Mouse (Mus musculus): Measurements from ENCODE around the gene Gm6377. TPM values are rescaled to one million over a fixed set of nuclear protein-coding genes. Genes with fewer than 3 reads are reported as not detected.

Gm6377 gene
- polyA plus RNA-seq, 1 experiment from 2014 or later, result not detected

GRCm38 (mm10) chrX:109228720-109229119 lies 32.2 kb downstream of the Gm6377 start:
- Histone ChIP-seq H3K4me2 (no peak overlapping the region), H3K9me3 (no peaks in the 10 kb centered on the region), H3K4me3 (no peak overlapping the region), H3K36me3 (no peaks in the 10 kb centered on the region), H3K27me3 (no peaks in the 10 kb centered on the region), H3K27ac (no peak overlapping the region), H3K4me1 (no peaks in the 10 kb centered on the region), H3K9ac (no peak overlapping the region)
- WGBS, result 87% methylated on average over 1 of the region's 1 CpGs
- no peak for ATAC-seq (ENCODE audit: borderline replicate concordance, extremely low read depth, low FRiP score, low TSS enrichment)

GRCm38 (mm10) chrX:109235383-109236036 lies 39.0 kb downstream of the Gm6377 start:
- no peaks in the 10 kb centered on the region for H3K27me3 ChIP-seq
- no peaks in the 10 kb centered on the region for H3K36me3 ChIP-seq
- no peak overlapping the region for H3K4me2 ChIP-seq
- H3K27ac ChIP-seq, result no peak overlapping the region
- no peak overlapping the region for H3K4me3 ChIP-seq
- H3K4me1 ChIP-seq, result no peaks in the 10 kb centered on the region
- 88% methylated on average over 3 of the region's 3 CpGs for WGBS
- no peak overlapping the region for H3K9ac ChIP-seq
- H3K9me3 ChIP-seq, result no peaks in the 10 kb centered on the region
- no peak for ATAC-seq (ENCODE audit: borderline replicate concordance, extremely low read depth, low FRiP score, low TSS enrichment)

GRCm38 (mm10) chrX:109238163-109238562 lies 41.6 kb downstream of the Gm6377 start:
- H3K4me1 ChIP-seq, result no peaks in the 10 kb centered on the region
- H3K4me3 ChIP-seq, result no peak overlapping the region
- H3K27ac ChIP-seq, result no peak overlapping the region
- ATAC-seq (ENCODE audit: borderline replicate concordance, extremely low read depth, low FRiP score, low TSS enrichment), result no peak
- no peak overlapping the region for H3K9ac ChIP-seq
- H3K4me2 ChIP-seq, result no peak overlapping the region
- H3K36me3 ChIP-seq, result no peaks in the 10 kb centered on the region
- H3K9me3 ChIP-seq, result no peaks in the 10 kb centered on the region
- no peaks in the 10 kb centered on the region for H3K27me3 ChIP-seq

Other genes with a start within 250 kb of the Gm6377 start
- 27.6 and 30.7 TPM in 2 replicates for gene Hmgn5, start 183.4 kb upstream of the Gm6377 start, polyA plus RNA-seq (2015; fragmentation: Nextera tagmentation; extraction: Ambion mirVana)
- 212 and 239 TPM in 2 replicates for gene Sh3bgrl, start 101.4 kb upstream of the Gm6377 start, polyA plus RNA-seq (2015; fragmentation: Nextera tagmentation; extraction: Ambion mirVana)

Data from lung, embryonic 15.5 days (tissue).